Mouse (Mus musculus): ENCODE data around the gene Pabpn1l.

Pabpn1l gene

GRCm38 (mm10) chr8:122618660-122619378 is 3.7 kb downstream of the Pabpn1l start:
- DNase-seq (ENCODE audit: low read depth, low spot score): no peak

GRCm38 (mm10) chr8:122617947-122618546 is 4.5 kb downstream of the Pabpn1l start:
- no peak for DNase-seq (ENCODE audit: low read depth, low spot score)

GRCm38 (mm10) chr8:122616181-122616905 is 6.2 kb downstream of the Pabpn1l start:
- no peak for DNase-seq (ENCODE audit: low read depth, low spot score)

GRCm38 (mm10) chr8:122611295-122612133 is 11.0 kb downstream of the Pabpn1l start, which contains the start of the genes Galns and Trappc2l:
Galns (minus strand) TSS chr8:122611463.
Trappc2l (plus strand) TSS chr8:122611640.
- peak; percentile 97 for DNase-seq (ENCODE audit: low read depth, low spot score)

- DNase-seq (ENCODE audit: low read depth, low spot score): no peak
These were observed 11.8 kb downstream of the Pabpn1l start for GRCm38 (mm10) chr8:122610612-122611277.

GRCm38 (mm10) chr8:122610209-122610608 is 12.3 kb downstream of the Pabpn1l start:
- DNase-seq (ENCODE audit: low read depth, low spot score): no peak

- DNase-seq (ENCODE audit: low read depth, low spot score): no peak
These were observed 15.7 kb downstream of the Pabpn1l start for GRCm38 (mm10) chr8:122606810-122607209.

- peak; percentile 28 for DNase-seq (ENCODE audit: low read depth, low spot score)
These were observed 17.2 kb downstream of the Pabpn1l start for GRCm38 (mm10) chr8:122605367-122605766.

- no peak for DNase-seq (ENCODE audit: low read depth, low spot score)
These were observed 17.9 kb downstream of the Pabpn1l start for GRCm38 (mm10) chr8:122604640-122605039.

GRCm38 (mm10) chr8:122600666-122601065 is 21.9 kb downstream of the Pabpn1l start:
- DNase-seq (ENCODE audit: low read depth, low spot score): no peak

- DNase-seq (ENCODE audit: low read depth, low spot score): no peak
These were observed 26.5 kb downstream of the Pabpn1l start for GRCm38 (mm10) chr8:122596031-122596430.

- no peak for DNase-seq (ENCODE audit: low read depth, low spot score)
These were observed 28.6 kb downstream of the Pabpn1l start for GRCm38 (mm10) chr8:122593783-122594507.

GRCm38 (mm10) chr8:122593240-122593639 is 29.3 kb downstream of the Pabpn1l start:
- DNase-seq (ENCODE audit: low read depth, low spot score): no peak

GRCm38 (mm10) chr8:122586749-122587148 is 35.8 kb downstream of the Pabpn1l start:
- DNase-seq (ENCODE audit: low read depth, low spot score): no peak

GRCm38 (mm10) chr8:122586171-122586570 is 36.4 kb downstream of the Pabpn1l start:
- DNase-seq (ENCODE audit: low read depth, low spot score): no peak

- no peak for DNase-seq (ENCODE audit: low read depth, low spot score)
These were observed 37.1 kb downstream of the Pabpn1l start for GRCm38 (mm10) chr8:122585411-122585891.

GRCm38 (mm10) chr8:122584981-122585380 is 37.6 kb downstream of the Pabpn1l start:
- DNase-seq (ENCODE audit: low read depth, low spot score): no peak

- no peak for DNase-seq (ENCODE audit: low read depth, low spot score)
These were observed 41.6 kb downstream of the Pabpn1l start for GRCm38 (mm10) chr8:122580926-122581325.

GRCm38 (mm10) chr8:122579196-122579595 is 43.3 kb downstream of the Pabpn1l start:
- DNase-seq (ENCODE audit: low read depth, low spot score): no peak

- DNase-seq (ENCODE audit: low read depth, low spot score): no peak
These were observed 45.4 kb downstream of the Pabpn1l start for GRCm38 (mm10) chr8:122577116-122577515.
